Mouse (Mus musculus) C2C12 (cell line): ENCODE measurements around the gene Rnf41.

Experiments used
- CEBPB ChIP-seq: IDR thresholded peaks from one replicate; pipeline ENCODE4 v1.6.1; 2011; ENCODE audit warnings: low read depth, mild to moderate bottlenecking, control low read depth, moderate library complexity
- CTCF ChIP-seq: IDR thresholded peaks from one replicate; pipeline ENCODE4 v1.5.1; 2011; ENCODE audit not compliant: control insufficient read depth, insufficient read depth, insufficient read length
- MAX ChIP-seq: IDR thresholded peaks from one replicate; pipeline ENCODE4 v1.6.1; 2011; ENCODE audit warnings: mild to moderate bottlenecking, control low read depth
- MYOD1 ChIP-seq: IDR thresholded peaks from one replicate; pipeline ENCODE4 v1.6.1; 2011; ENCODE audit warnings: low read depth; ENCODE audit not compliant: control insufficient read depth, insufficient read length
- MYOG ChIP-seq: IDR thresholded peaks from one replicate; pipeline ENCODE4 v1.6.1; 2011; ENCODE audit not compliant: control insufficient read depth, insufficient read length; ENCODE audit errors: extremely low read depth
- USF1 ChIP-seq: IDR thresholded peaks from one replicate; pipeline ENCODE4 v1.6.1; 2011; ENCODE audit warnings: low read depth, mild to moderate bottlenecking, control low read depth, moderate library complexity

DNA sequence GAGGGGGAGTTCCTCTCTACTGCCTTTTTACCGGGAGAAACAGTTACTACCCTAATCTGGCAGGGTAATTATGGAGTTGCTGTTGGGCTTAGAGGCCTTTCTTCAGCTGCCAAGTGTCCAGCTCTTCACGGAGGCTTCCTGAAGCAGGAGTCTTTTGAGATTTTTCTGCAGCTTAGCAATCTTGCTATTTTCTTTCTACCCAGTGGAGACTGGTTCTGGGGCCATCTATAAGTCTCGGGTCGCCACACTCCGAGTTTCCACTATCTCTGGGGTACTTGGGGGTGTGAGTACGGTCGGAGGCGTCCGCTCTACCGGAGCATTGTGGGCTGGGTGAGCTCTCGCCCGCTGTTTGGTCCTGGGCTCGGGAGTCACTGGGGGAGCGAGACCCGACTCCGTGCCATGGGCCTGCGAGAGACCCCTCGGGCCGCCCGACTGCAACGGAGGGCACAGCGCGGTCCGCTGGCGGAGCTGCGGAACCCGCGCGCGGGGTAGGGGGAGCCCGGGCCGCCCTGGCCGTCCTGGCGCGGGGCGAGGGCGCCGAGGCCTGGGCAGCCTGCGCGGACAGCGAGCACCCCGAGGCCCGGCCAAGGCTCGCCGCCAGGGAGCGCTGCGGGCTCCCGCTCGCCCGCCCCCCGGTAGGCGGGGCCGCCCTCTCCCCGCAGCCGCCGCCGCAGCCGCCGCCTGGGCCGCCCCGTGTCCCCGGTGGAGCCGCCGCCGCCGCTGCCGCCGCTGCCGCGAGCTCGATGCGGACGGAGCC is 34.8 kb upstream of the Rnf41 start, which contains the start of gene Ankrd52:
- TF ChIP-seq USF1 (no peak), CTCF (peak; percentile 98), MAX (no peak), MYOD1 (no peak), CEBPB (no peak), MYOG (no peak)
